Mouse (Mus musculus): ENCODE measurements around the gene Ddb1. TPM values are rescaled to one million over a fixed set of nuclear protein-coding genes. Genes with fewer than 3 reads are reported as not detected.

Gene Ddb1
- polyA plus RNA-seq, 1 experiment from 2014 or later: 251 TPM

- H3K36me3 ChIP-seq (ENCODE audit: control insufficient read depth, insufficient read depth, low read length): peaks cover 27% of the 10 kb centered on the region
- WGBS: 85% methylated on average over 6 of the region's 6 CpGs
- no peak overlapping the region for H3K4me2 ChIP-seq (ENCODE audit: low read length)
- H3K4me1 ChIP-seq (ENCODE audit: control insufficient read depth in 2 of 2, insufficient read depth in 2 of 2, low read length in 2 of 2): peaks cover 5 to 14% of the 10 kb centered on the region in 2 experiments
- no peak overlapping the region for H3K4me3 ChIP-seq (ENCODE audit: control insufficient read depth in 1 of 2, insufficient read depth in 1 of 2, low read depth in 1 of 2, low read length in 2 of 2)
- no peaks in the 10 kb centered on the region for H3K27me3 ChIP-seq (ENCODE audit: control insufficient read depth, insufficient read depth, low read length)
- H3K27ac ChIP-seq (replicated peaks in 1 of 2; ENCODE audit: control insufficient read depth in 1 of 2, insufficient read depth in 1 of 2, low read depth in 2 of 2, low read length in 2 of 2): no peak overlapping the region
- H3K9ac ChIP-seq (ENCODE audit: low read length): no peak overlapping the region
- no peak for ATAC-seq (ENCODE audit: insufficient number of reproducible peaks, insufficient read depth, low FRiP score, low read depth)
- no peaks in the 10 kb centered on the region for H3K9me3 ChIP-seq (ENCODE audit: control insufficient read depth, low read length)
Measured at GRCm38 (mm10) chr19:10581984-10582383, 23.1 kb upstream of the Ddb1 start.

- Histone ChIP-seq H3K9me3 (ENCODE audit: control insufficient read depth, low read length) (no peaks in the 10 kb centered on the region), H3K4me1 (ENCODE audit: control insufficient read depth in 2 of 2, insufficient read depth in 2 of 2, low read length in 2 of 2) (peaks cover 2 to 5% of the 10 kb centered on the region in 2 experiments; a peak in 2 of 4 replicates), H3K4me2 (ENCODE audit: low read length) (no peak overlapping the region), H3K27me3 (ENCODE audit: control insufficient read depth, insufficient read depth, low read length) (no peaks in the 10 kb centered on the region), H3K27ac (replicated peaks in 1 of 2; ENCODE audit: control insufficient read depth in 1 of 2, insufficient read depth in 1 of 2, low read depth in 2 of 2, low read length in 2 of 2) (no peak overlapping the region), H3K9ac (ENCODE audit: low read length) (no peak overlapping the region), H3K36me3 (ENCODE audit: control insufficient read depth, insufficient read depth, low read length) (peaks cover 41% of the 10 kb centered on the region), H3K4me3 (ENCODE audit: control insufficient read depth in 1 of 2, insufficient read depth in 1 of 2, low read depth in 1 of 2, low read length in 2 of 2) (no peak overlapping the region)
- no peak for ATAC-seq (ENCODE audit: insufficient number of reproducible peaks, insufficient read depth, low FRiP score, low read depth)
- WGBS: 38% methylated on average over 7 of the region's 7 CpGs
Measured at GRCm38 (mm10) chr19:10583550-10584146, 21.5 kb upstream of the Ddb1 start.

- no peak for ATAC-seq (ENCODE audit: insufficient number of reproducible peaks, insufficient read depth, low FRiP score, low read depth)
- WGBS: 86% methylated on average over 8 of the region's 8 CpGs
- Histone ChIP-seq H3K27me3 (ENCODE audit: control insufficient read depth, insufficient read depth, low read length) (no peaks in the 10 kb centered on the region), H3K27ac (replicated peaks in 1 of 2; ENCODE audit: control insufficient read depth in 1 of 2, insufficient read depth in 1 of 2, low read depth in 2 of 2, low read length in 2 of 2) (no peak overlapping the region), H3K9me3 (ENCODE audit: control insufficient read depth, low read length) (no peaks in the 10 kb centered on the region), H3K4me1 (ENCODE audit: control insufficient read depth in 2 of 2, insufficient read depth in 2 of 2, low read length in 2 of 2) (peaks cover 2 to 3% of the 10 kb centered on the region in 2 experiments; a peak in 1 of 4 replicates), H3K4me3 (ENCODE audit: control insufficient read depth in 1 of 2, insufficient read depth in 1 of 2, low read depth in 1 of 2, low read length in 2 of 2) (no peak overlapping the region), H3K4me2 (ENCODE audit: low read length) (no peak overlapping the region), H3K36me3 (ENCODE audit: control insufficient read depth, insufficient read depth, low read length) (peaks cover 45% of the 10 kb centered on the region), H3K9ac (ENCODE audit: low read length) (no peak overlapping the region)
Measured at GRCm38 (mm10) chr19:10585112-10585511, 20.0 kb upstream of the Ddb1 start.

GRCm38 (mm10) chr19:10587231-10587630, 17.9 kb upstream of the Ddb1 start:
- 92% methylated on average over 7 of the region's 8 CpGs for WGBS
- Histone ChIP-seq H3K4me3 (ENCODE audit: control insufficient read depth in 1 of 2, insufficient read depth in 1 of 2, low read depth in 1 of 2, low read length in 2 of 2) (no peak overlapping the region), H3K27me3 (ENCODE audit: control insufficient read depth, insufficient read depth, low read length) (no peaks in the 10 kb centered on the region), H3K9me3 (ENCODE audit: control insufficient read depth, low read length) (no peaks in the 10 kb centered on the region), H3K27ac (replicated peaks in 1 of 2; ENCODE audit: control insufficient read depth in 1 of 2, insufficient read depth in 1 of 2, low read depth in 2 of 2, low read length in 2 of 2) (no peak overlapping the region), H3K4me1 (ENCODE audit: control insufficient read depth in 2 of 2, insufficient read depth in 2 of 2, low read length in 2 of 2) (peaks cover 2 to 3% of the 10 kb centered on the region in 2 experiments; a peak in 1 of 4 replicates), H3K9ac (ENCODE audit: low read length) (no peak overlapping the region), H3K4me2 (ENCODE audit: low read length) (no peak overlapping the region), H3K36me3 (ENCODE audit: control insufficient read depth, insufficient read depth, low read length) (peaks cover 46% of the 10 kb centered on the region)
- ATAC-seq (ENCODE audit: insufficient number of reproducible peaks, insufficient read depth, low FRiP score, low read depth): no peak

GRCm38 (mm10) chr19:10589127-10589857, 15.8 kb upstream of the Ddb1 start:
- Histone ChIP-seq H3K27me3 (ENCODE audit: control insufficient read depth, insufficient read depth, low read length) (no peaks in the 10 kb centered on the region), H3K4me2 (ENCODE audit: low read length) (no peak overlapping the region), H3K27ac (replicated peaks in 1 of 2; ENCODE audit: control insufficient read depth in 1 of 2, insufficient read depth in 1 of 2, low read depth in 2 of 2, low read length in 2 of 2) (no peak overlapping the region), H3K9me3 (ENCODE audit: control insufficient read depth, low read length) (no peaks in the 10 kb centered on the region), H3K9ac (ENCODE audit: low read length) (no peak overlapping the region), H3K4me1 (ENCODE audit: control insufficient read depth in 2 of 2, insufficient read depth in 2 of 2, low read length in 2 of 2) (no peaks in the 10 kb centered on the region), H3K36me3 (ENCODE audit: control insufficient read depth, insufficient read depth, low read length) (peaks cover 60% of the 10 kb centered on the region), H3K4me3 (ENCODE audit: control insufficient read depth in 1 of 2, insufficient read depth in 1 of 2, low read depth in 1 of 2, low read length in 2 of 2) (no peak overlapping the region)
- no peak for ATAC-seq (ENCODE audit: insufficient number of reproducible peaks, insufficient read depth, low FRiP score, low read depth)
- 78% methylated on average over 5 of the region's 5 CpGs for WGBS

GRCm38 (mm10) chr19:10590301-10590700, 14.8 kb upstream of the Ddb1 start:
- no peaks in the 10 kb centered on the region for H3K4me1 ChIP-seq (ENCODE audit: control insufficient read depth in 2 of 2, insufficient read depth in 2 of 2, low read length in 2 of 2)
- 75% methylated on average over 3 of the region's 3 CpGs for WGBS
- ATAC-seq (ENCODE audit: insufficient number of reproducible peaks, insufficient read depth, low FRiP score, low read depth): no peak
- peaks cover 66% of the 10 kb centered on the region for H3K36me3 ChIP-seq (ENCODE audit: control insufficient read depth, insufficient read depth, low read length)
- H3K9me3 ChIP-seq (ENCODE audit: control insufficient read depth, low read length): no peaks in the 10 kb centered on the region
- H3K27ac ChIP-seq (replicated peaks in 1 of 2; ENCODE audit: control insufficient read depth in 1 of 2, insufficient read depth in 1 of 2, low read depth in 2 of 2, low read length in 2 of 2): no peak overlapping the region
- H3K9ac ChIP-seq (ENCODE audit: low read length): no peak overlapping the region
- H3K4me3 ChIP-seq (ENCODE audit: control insufficient read depth in 1 of 2, insufficient read depth in 1 of 2, low read depth in 1 of 2, low read length in 2 of 2): no peak overlapping the region
- no peak overlapping the region for H3K4me2 ChIP-seq (ENCODE audit: low read length)
- no peaks in the 10 kb centered on the region for H3K27me3 ChIP-seq (ENCODE audit: control insufficient read depth, insufficient read depth, low read length)

GRCm38 (mm10) chr19:10591659-10592377, 13.3 kb upstream of the Ddb1 start:
- no peak overlapping the region for H3K4me3 ChIP-seq (ENCODE audit: control insufficient read depth in 1 of 2, insufficient read depth in 1 of 2, low read depth in 1 of 2, low read length in 2 of 2)
- ATAC-seq (ENCODE audit: insufficient number of reproducible peaks, insufficient read depth, low FRiP score, low read depth): no peak
- WGBS: 88% methylated on average over 6 of the region's 6 CpGs
- H3K36me3 ChIP-seq (ENCODE audit: control insufficient read depth, insufficient read depth, low read length): peaks cover 71% of the 10 kb centered on the region
- H3K27me3 ChIP-seq (ENCODE audit: control insufficient read depth, insufficient read depth, low read length): no peaks in the 10 kb centered on the region
- H3K4me2 ChIP-seq (ENCODE audit: low read length): no peak overlapping the region
- H3K4me1 ChIP-seq (ENCODE audit: control insufficient read depth in 2 of 2, insufficient read depth in 2 of 2, low read length in 2 of 2): no peaks in the 10 kb centered on the region
- no peaks in the 10 kb centered on the region for H3K9me3 ChIP-seq (ENCODE audit: control insufficient read depth, low read length)
- H3K27ac ChIP-seq (replicated peaks in 1 of 2; ENCODE audit: control insufficient read depth in 1 of 2, insufficient read depth in 1 of 2, low read depth in 2 of 2, low read length in 2 of 2): no peak overlapping the region
- H3K9ac ChIP-seq (ENCODE audit: low read length): no peak overlapping the region

Data from heart, embryonic 14.5 days (tissue).